25 mouse cellular contexts compared by ENCODE assay signal in genomic region chr15:93477729-93478128, GRCm38 (mm10).
DNase-seq lines count a peak whose midpoint lies in the region; ATAC-seq lines count a peak whose summit lies in the region.
"Had no signal": no experiment of that assay in that cellular context is flagged by ENCODE, and none has a peak within 500 bp of the region (broad histone marks: within the 10 kb centered on the region; RNA-seq: fewer than 3 reads in every experiment).

No protein-coding gene starts in this region.

- H3K4me1 ChIP-seq in hindbrain, embryonic 14.5 days (replicated peaks; ENCODE audit: control insufficient read depth, insufficient read depth, low read length), result 0 out of 2 replicates have a peak, but pooled peaks cover 8% of the 10 kb centered on the region
- H3K4me1 ChIP-seq in hindbrain, embryonic 10.5 days (replicated peaks), result peaks cover under 1% of the 10 kb centered on the region; the same call in 1 of the 2 replicates
- peaks cover 1% of the 10 kb centered on the region; the same call in 1 of the 2 replicates for H3K4me1 ChIP-seq in midbrain, embryonic 14.5 days (ENCODE audit: control insufficient read depth, insufficient read depth, low read length)
- H3K4me1 ChIP-seq in midbrain, embryonic 11.5 days (ENCODE audit: control insufficient read depth, insufficient read depth, low read length), result no peaks in the 10 kb centered on the region; the same call in 1 of the 2 replicates

- H3K4me3 ChIP-seq in hindbrain, embryonic 14.5 days (replicated peaks; ENCODE audit: low read length), result no peak overlapping the region
- H3K4me3 ChIP-seq in hindbrain, embryonic 10.5 days, result no peak overlapping the region
- no peak overlapping the region for H3K4me3 ChIP-seq in midbrain, embryonic 14.5 days (replicated peaks; ENCODE audit: low read depth, low read length)
- no peak overlapping the region for H3K4me3 ChIP-seq in midbrain, embryonic 11.5 days (ENCODE audit: low read depth, low read length)
- H3K4me3 ChIP-seq: embryonic facial prominence, embryonic 13.5 days; forebrain, embryonic 13.5 days; heart, embryonic 10.5 days; hindbrain, embryonic 15.5 days had no signal

- no peak overlapping the region for H3K27ac ChIP-seq in hindbrain, embryonic 14.5 days
- H3K27ac ChIP-seq in hindbrain, embryonic 10.5 days, result no peak overlapping the region
- no peak overlapping the region for H3K27ac ChIP-seq in midbrain, embryonic 14.5 days (replicated peaks; ENCODE audit: low read depth, low read length)
- H3K27ac ChIP-seq in midbrain, embryonic 11.5 days (ENCODE audit: low read depth, low read length), result no peak overlapping the region
- H3K27ac ChIP-seq: forebrain, embryonic 13.5 days; heart, embryonic 10.5 days; hindbrain, embryonic 15.5 days had no signal

- H3K36me3 ChIP-seq in hindbrain, embryonic 14.5 days (replicated peaks; ENCODE audit: control insufficient read depth, insufficient read depth), result no peaks in the 10 kb centered on the region
- H3K36me3 ChIP-seq in hindbrain, embryonic 10.5 days, result peaks cover 4% of the 10 kb centered on the region; the same call in 1 of the 2 replicates
- H3K36me3 ChIP-seq in midbrain, embryonic 14.5 days (ENCODE audit: control insufficient read depth, insufficient read depth, low read length), result no peaks in the 10 kb centered on the region
- H3K36me3 ChIP-seq in midbrain, embryonic 11.5 days (ENCODE audit: control insufficient read depth, insufficient read depth, low read length), result no peaks in the 10 kb centered on the region
- H3K36me3 ChIP-seq: embryonic facial prominence, embryonic 13.5 days; heart, embryonic 10.5 days; hindbrain, embryonic 15.5 days had no signal

- H3K27me3 ChIP-seq in hindbrain, embryonic 14.5 days (ENCODE audit: control insufficient read depth, insufficient read depth, low read length), result no peaks in the 10 kb centered on the region
- H3K27me3 ChIP-seq in hindbrain, embryonic 10.5 days (ENCODE audit: insufficient read depth, poor library complexity, severe bottlenecking), result no peaks in the 10 kb centered on the region
- no peaks in the 10 kb centered on the region for H3K27me3 ChIP-seq in midbrain, embryonic 14.5 days (ENCODE audit: control insufficient read depth, insufficient read depth, low read length)
- H3K27me3 ChIP-seq in midbrain, embryonic 11.5 days (ENCODE audit: control insufficient read depth, insufficient read depth, low read length), result no peaks in the 10 kb centered on the region
- H3K27me3 ChIP-seq: embryonic facial prominence, embryonic 13.5 days; forebrain, embryonic 13.5 days; hindbrain, embryonic 15.5 days; Patski had no signal

- H3K9ac ChIP-seq in hindbrain, embryonic 14.5 days, result no peak overlapping the region
- no peak overlapping the region for H3K9ac ChIP-seq in midbrain, embryonic 14.5 days (replicated peaks; ENCODE audit: low read length)
- no peak overlapping the region for H3K9ac ChIP-seq in midbrain, embryonic 11.5 days (ENCODE audit: low read length)
- H3K9ac ChIP-seq: embryonic facial prominence, embryonic 13.5 days; forebrain, embryonic 13.5 days; hindbrain, embryonic 15.5 days had no signal

- no peaks in the 10 kb centered on the region for H3K9me3 ChIP-seq in hindbrain, embryonic 14.5 days (ENCODE audit: control insufficient read depth, low read length)
- H3K9me3 ChIP-seq in hindbrain, embryonic 10.5 days, result no peaks in the 10 kb centered on the region
- no peaks in the 10 kb centered on the region for H3K9me3 ChIP-seq in midbrain, embryonic 14.5 days (ENCODE audit: control insufficient read depth, low read length)
- no peaks in the 10 kb centered on the region for H3K9me3 ChIP-seq in midbrain, embryonic 11.5 days (ENCODE audit: control insufficient read depth, low read length)
- H3K9me3 ChIP-seq: embryonic facial prominence, embryonic 13.5 days; forebrain, embryonic 13.5 days; G1E; heart, embryonic 10.5 days; hindbrain, embryonic 15.5 days had no signal

- peak; percentile 58; the same call in 1 of the 2 replicates for ATAC-seq in cerebellum, adult (ENCODE audit: insufficient number of reproducible peaks, low FRiP score, low TSS enrichment)
- ATAC-seq in hindbrain, embryonic 14.5 days (ENCODE audit: low FRiP score), result no peak
- ATAC-seq in midbrain, embryonic 14.5 days (ENCODE audit: low FRiP score, low TSS enrichment), result no peak
- no peak for ATAC-seq in midbrain, embryonic 11.5 days (ENCODE audit: low FRiP score)
- ATAC-seq: activated CD4-positive, CD25-positive, alpha-beta regulatory T cell, adult 4 months; CD4-positive, CD25-positive, alpha-beta regulatory T cell, adult 4 months; forebrain, embryonic 13.5 days; inflammation-experienced regulatory T-cells, adult 6 months; intestine, postnatal 0 days; Patski had no signal

- no peak overlapping the region for H3K4me2 ChIP-seq in hindbrain, embryonic 14.5 days (replicated peaks)
- H3K4me2 ChIP-seq in midbrain, embryonic 14.5 days (ENCODE audit: low read length), result no peak overlapping the region
- no peak overlapping the region for H3K4me2 ChIP-seq in midbrain, embryonic 11.5 days
- H3K4me2 ChIP-seq: embryonic facial prominence, embryonic 13.5 days; forebrain, embryonic 13.5 days; hindbrain, embryonic 15.5 days had no signal

- no peak for DNase-seq in cerebellum, postnatal 36 days
- peak; percentile 61 for DNase-seq in hindbrain, embryonic 14.5 days (ENCODE audit: low spot score)
- DNase-seq in hindbrain, embryonic 10.5 days (ENCODE audit: low spot score), result no peak
- peak; percentile 28 for DNase-seq in midbrain, embryonic 14.5 days
- no peak for DNase-seq in midbrain, embryonic 11.5 days (ENCODE audit: low spot score, missing footprints)
- DNase-seq in brain, adult 2 months (ENCODE audit: low read depth, low spot score), result peak; percentile 53
- no peak for DNase-seq in layer of hippocampus, postnatal 25 days (ENCODE audit: extremely low spot score in 1 of 2, low spot score in 1 of 2)
- DNase-seq: adrenal gland, postnatal 14 days; B cell, adult 2 months; cerebellum, postnatal 25 days; gastrocnemius, postnatal 10 days; heart, adult 18-20 months; heart, postnatal 10 days; heart, postnatal 4 days had no signal

- WGBS in hindbrain, embryonic 14.5 days, result 88% methylated on average over 4 of the region's 4 CpGs
- 95% methylated on average over 4 of the region's 4 CpGs for WGBS in hindbrain, embryonic 10.5 days
- 91% methylated on average over 4 of the region's 4 CpGs for WGBS in midbrain, embryonic 14.5 days
- 93% methylated on average over 4 of the region's 4 CpGs for WGBS in midbrain, embryonic 11.5 days

Comparison
In these comparisons a context has a peak if more than half of its experiments do, and no peak if none do; other contexts are left out.
1. DNase-seq: peak in hindbrain, embryonic 14.5 days (single experiment), midbrain, embryonic 14.5 days (single experiment) and brain, adult 2 months (single experiment); none in cerebellum, postnatal 36 days (0 of 2), hindbrain, embryonic 10.5 days (single experiment), midbrain, embryonic 11.5 days (single experiment) and layer of hippocampus, postnatal 25 days (0 of 2).